Mouse (Mus musculus) embryonic facial prominence, embryonic 15.5 days (tissue): ENCODE measurements around the gene Mif. TPM values are rescaled to one million over a fixed set of nuclear protein-coding genes. Genes with fewer than 3 reads are reported as not detected.
"Not testable (repeated sequence)": the region's sequence is repeated elsewhere in the genome, so short reads cannot be mapped to it uniquely, and the experiment has no call there.

Experiments
- ATAC-seq: fragments of 200-750 bp; cut with Nextera tagmentation; 2 replicates; pipeline ENCODE4 v1.8.0; 2017; ENCODE audit warnings: low read depth, moderate TSS enrichment; ENCODE audit not compliant: insufficient number of reproducible peaks, low FRiP score, low TSS enrichment
- H3K27ac ChIP-seq: fragments of 300-500 bp; sonication (generic); replicated peaks from 2 replicates; pipeline ENCODE4 v1.5.1; 2015; ENCODE audit warnings: mild to moderate bottlenecking, inconsistent platforms
- H3K27me3 ChIP-seq: fragments of 300-500 bp; sonication (generic); 2 replicates; pipeline ENCODE4 v1.6.1; 2015; ENCODE audit warnings: inconsistent platforms
- H3K36me3 ChIP-seq: fragments of 300-500 bp; sonication (generic); 2 replicates; pipeline ENCODE4 v1.6.1; 2015; ENCODE audit warnings: mild to moderate bottlenecking, inconsistent platforms
- H3K4me1 ChIP-seq: fragments of 300-500 bp; sonication (generic); 2 replicates; pipeline ENCODE4 v1.6.1; 2015; ENCODE audit warnings: inconsistent platforms
- H3K4me2 ChIP-seq: fragments of 300-500 bp; sonication (generic); replicated peaks from 2 replicates; pipeline ENCODE4 v1.6.1; 2015; ENCODE audit warnings: mild to moderate bottlenecking, inconsistent platforms
- H3K4me3 ChIP-seq: fragments of 300-500 bp; sonication (generic); replicated peaks from 2 replicates; pipeline ENCODE4 v1.5.1; 2015; ENCODE audit warnings: mild to moderate bottlenecking, inconsistent platforms
- H3K9ac ChIP-seq: fragments of 300-500 bp; sonication (generic); 2 replicates; pipeline ENCODE4 v1.6.1; 2015; ENCODE audit warnings: inconsistent platforms
- H3K9me3 ChIP-seq: fragments of 300-500 bp; sonication (generic); replicated peaks from 2 replicates; pipeline ENCODE4 v1.6.1; 2016; ENCODE audit warnings: inconsistent platforms
- WGBS: fragments of 180-500 bp; shearing (Covaris S2); methylation state at CpG from one replicate; pipeline ENCODE4 v1.1.7; 2015; 5-methylcytosine and 5-hydroxymethylcytosine counted together
- polyA plus RNA-seq: library from polyadenylated mRNA; unstranded; fragments of >200 nt; fragmentation: Nextera tagmentation; extraction: Ambion mirVana; gene quantifications from 2 replicates; pipeline ENCODE4 v1.2.1, GENCODE M21; 2015

The Mif gene
- polyA plus RNA-seq: 1,283 and 1,429 TPM in 2 replicates

GRCm38 (mm10) chr10:75859786-75860470, at the start of gene Mif:
Gene Mif, minus strand, starts transcription at chr10:75860240.
- H3K9ac ChIP-seq: peak within 1 kb of the TSS; percentile 92
- peak within 1 kb of the TSS; percentile 94 for H3K27ac ChIP-seq
- not testable (repeated sequence) for H3K9me3 ChIP-seq, H3K27me3 ChIP-seq, H3K36me3 ChIP-seq
- peaks cover 25% of the 10 kb centered on the region for H3K4me1 ChIP-seq
- H3K4me2 ChIP-seq: peak within 1 kb of the TSS; percentile 57
- H3K4me3 ChIP-seq: peak within 1 kb of the TSS; percentile 77
- ATAC-seq: peak; percentile 95
- under 1% methylated on average over 43 of the region's 46 CpGs for WGBS

- Histone ChIP-seq H3K36me3 (peaks cover 89% of the 10 kb centered on the region), H3K4me3 (no peak overlapping the region), H3K4me2 (no peak overlapping the region), H3K4me1 (no peaks in the 10 kb centered on the region), H3K9ac (no peak overlapping the region), H3K9me3 (no peaks in the 10 kb centered on the region), H3K27me3 (no peaks in the 10 kb centered on the region), H3K27ac (no peak overlapping the region)
- WGBS: 76% methylated on average over 4 of the region's 4 CpGs
- ATAC-seq: no peak
These were observed 46.8 kb upstream of the Mif start for GRCm38 (mm10) chr10:75906882-75907281.

- WGBS: 87% methylated on average over 5 of the region's 5 CpGs
- H3K4me1 ChIP-seq: no peaks in the 10 kb centered on the region
These were observed 44.4 kb upstream of the Mif start for GRCm38 (mm10) chr10:75904391-75904790.

GRCm38 (mm10) chr10:75898846-75899245, 38.8 kb upstream of the Mif start:
- no peak overlapping the region for H3K4me3 ChIP-seq
- H3K9me3 ChIP-seq: no peaks in the 10 kb centered on the region
- 65% methylated on average over 3 of the region's 3 CpGs for WGBS
- H3K27ac ChIP-seq: peak overlapping the region; percentile 60; the same call in 1 of the 2 replicates
- peak; percentile 58 for ATAC-seq
- H3K27me3 ChIP-seq: no peaks in the 10 kb centered on the region
- peaks cover 76% of the 10 kb centered on the region for H3K36me3 ChIP-seq
- H3K4me2 ChIP-seq: no peak overlapping the region
- no peak overlapping the region for H3K9ac ChIP-seq
- H3K4me1 ChIP-seq: peaks cover 6% of the 10 kb centered on the region; the same call in 1 of the 2 replicates

More at GRCm38 (mm10) chr10:75904391-75904790, 44.4 kb upstream of the Mif start:
- H3K27me3 ChIP-seq: no peaks in the 10 kb centered on the region
- H3K9ac ChIP-seq: no peak overlapping the region
- H3K4me3 ChIP-seq: no peak overlapping the region
- H3K36me3 ChIP-seq: peaks cover 82% of the 10 kb centered on the region
- ATAC-seq: no peak
- no peak overlapping the region for H3K4me2 ChIP-seq
- no peaks in the 10 kb centered on the region for H3K9me3 ChIP-seq
- no peak overlapping the region for H3K27ac ChIP-seq

GRCm38 (mm10) chr10:75898039-75898564, 38.1 kb upstream of the Mif start:
- no peaks in the 10 kb centered on the region for H3K27me3 ChIP-seq
- WGBS: 74% methylated on average over 6 of the region's 6 CpGs
- peak overlapping the region; percentile 60; the same call in 1 of the 2 replicates for H3K27ac ChIP-seq
- H3K36me3 ChIP-seq: peaks cover 68% of the 10 kb centered on the region
- ATAC-seq: no peak
- H3K9me3 ChIP-seq: no peaks in the 10 kb centered on the region
- H3K9ac ChIP-seq: no peak overlapping the region
- H3K4me3 ChIP-seq: no peak overlapping the region
- H3K4me2 ChIP-seq: no peak overlapping the region
- peaks cover 13% of the 10 kb centered on the region for H3K4me1 ChIP-seq

- no peak for ATAC-seq
These were observed 37.3 kb upstream of the Mif start for GRCm38 (mm10) chr10:75897373-75897772.

GRCm38 (mm10) chr10:75896208-75896607, 36.2 kb upstream of the Mif start:
- WGBS: 88% methylated on average over 1 of the region's 1 CpGs
- Histone ChIP-seq H3K9ac (no peak overlapping the region), H3K27me3 (no peaks in the 10 kb centered on the region), H3K4me3 (no peak overlapping the region), H3K4me2 (no peak overlapping the region), H3K4me1 (peaks cover 18% of the 10 kb centered on the region), H3K27ac (no peak overlapping the region), H3K36me3 (peaks cover 49% of the 10 kb centered on the region), H3K9me3 (no peaks in the 10 kb centered on the region)
- no peak for ATAC-seq

More at GRCm38 (mm10) chr10:75897373-75897772, 37.3 kb upstream of the Mif start:
- Histone ChIP-seq H3K9me3 (no peaks in the 10 kb centered on the region), H3K4me1 (peaks cover 18% of the 10 kb centered on the region), H3K27ac (no peak overlapping the region), H3K4me3 (no peak overlapping the region), H3K27me3 (no peaks in the 10 kb centered on the region), H3K36me3 (peaks cover 61% of the 10 kb centered on the region), H3K4me2 (no peak overlapping the region), H3K9ac (no peak overlapping the region)
- 36% methylated on average over 6 of the region's 6 CpGs for WGBS

- WGBS: 92% methylated on average over 5 of the region's 5 CpGs
- no peak overlapping the region for H3K4me3 ChIP-seq
- H3K9me3 ChIP-seq: no peaks in the 10 kb centered on the region
- H3K9ac ChIP-seq: no peak overlapping the region
- no peak overlapping the region for H3K4me2 ChIP-seq
- ATAC-seq: no peak
- no peaks in the 10 kb centered on the region for H3K27me3 ChIP-seq
- H3K36me3 ChIP-seq: peaks cover 45% of the 10 kb centered on the region
- peaks cover 18% of the 10 kb centered on the region for H3K4me1 ChIP-seq
- no peak overlapping the region for H3K27ac ChIP-seq
These were observed 35.7 kb upstream of the Mif start for GRCm38 (mm10) chr10:75895730-75896129.

GRCm38 (mm10) chr10:75894601-75895000, 34.6 kb upstream of the Mif start:
- Histone ChIP-seq H3K4me2 (no peak overlapping the region), H3K9ac (no peak overlapping the region), H3K4me3 (no peak overlapping the region), H3K27ac (no peak overlapping the region), H3K9me3 (no peaks in the 10 kb centered on the region), H3K27me3 (no peaks in the 10 kb centered on the region), H3K36me3 (peaks cover 39% of the 10 kb centered on the region), H3K4me1 (peaks cover 18% of the 10 kb centered on the region)
- WGBS: 54% methylated on average over 6 of the region's 6 CpGs
- ATAC-seq: no peak

GRCm38 (mm10) chr10:75893089-75893750, 33.2 kb upstream of the Mif start, which contains the start of gene Derl3:
Gene Derl3, plus strand, starts transcription at chr10:75893413.
- peak within 1 kb of the TSS; percentile 93 for H3K4me2 ChIP-seq
- H3K4me1 ChIP-seq: peaks cover 18% of the 10 kb centered on the region
- no peaks in the 10 kb centered on the region for H3K9me3 ChIP-seq
- ATAC-seq: peak; percentile 97
- peak within 1 kb of the TSS; percentile 48 for H3K4me3 ChIP-seq
- no peaks in the 10 kb centered on the region for H3K27me3 ChIP-seq
- 5% methylated on average over 51 of the region's 51 CpGs for WGBS
- 0 out of 2 replicates have a peak within 1 kb of the TSS, but pooled peaks have one; percentile 26 for H3K9ac ChIP-seq
- H3K36me3 ChIP-seq: peaks cover 36% of the 10 kb centered on the region
- no peak within 1 kb of the TSS for H3K27ac ChIP-seq

GRCm38 (mm10) chr10:75889406-75890153, 29.5 kb upstream of the Mif start:
- peaks cover 4% of the 10 kb centered on the region; the same call in 1 of the 2 replicates for H3K36me3 ChIP-seq
- no peaks in the 10 kb centered on the region for H3K9me3 ChIP-seq
- no peak overlapping the region for H3K9ac ChIP-seq
- H3K4me2 ChIP-seq: no peak overlapping the region
- ATAC-seq: no peak
- no peaks in the 10 kb centered on the region for H3K27me3 ChIP-seq
- no peak overlapping the region for H3K27ac ChIP-seq
- H3K4me3 ChIP-seq: no peak overlapping the region
- WGBS: 49% methylated on average over 8 of the region's 8 CpGs
- H3K4me1 ChIP-seq: peaks cover 18% of the 10 kb centered on the region
